In genomic region chr9:114550033-114550432, GRCm38 (mm10) we compare ENCODE assay signal across 32 mouse cellular contexts. TPM values are rescaled to one million over a fixed set of nuclear protein-coding genes. Genes with fewer than 3 reads are reported as not detected.
DNase-seq lines count a peak whose midpoint lies in the region; ATAC-seq and TF ChIP-seq lines count a peak whose summit lies in the region.
"Had no signal": no experiment of that assay in that cellular context is flagged by ENCODE, and none has a peak within 500 bp of the region (broad histone marks: within the 10 kb centered on the region; RNA-seq: fewer than 3 reads in every experiment).

No protein-coding gene starts in this region.

- H3K4me2 ChIP-seq in heart, embryonic 13.5 days = no peak overlapping the region
- H3K4me2 ChIP-seq in lung, embryonic 15.5 days = no peak overlapping the region
- H3K4me2 ChIP-seq in intestine, embryonic 16.5 days (ENCODE audit: low read depth, low read length) = 0 out of 2 replicates have a peak overlapping the region, but pooled peaks have one; percentile 4
- H3K4me2 ChIP-seq: heart, embryonic 11.5 days; hindbrain, embryonic 14.5 days; liver, embryonic 12.5 days; midbrain, embryonic 13.5 days; neural tube, embryonic 12.5 days had no signal

- H3K27me3 ChIP-seq in heart, embryonic 13.5 days (replicated peaks) = 0 out of 2 replicates have a peak, but pooled peaks cover 4% of the 10 kb centered on the region
- no peaks in the 10 kb centered on the region for H3K27me3 ChIP-seq in lung, embryonic 15.5 days
- no peaks in the 10 kb centered on the region for H3K27me3 ChIP-seq in intestine, embryonic 16.5 days (replicated peaks; ENCODE audit: control insufficient read depth, insufficient read depth, low read length)
- H3K27me3 ChIP-seq: neural tube, embryonic 12.5 days had no signal

- DNase-seq in heart, postnatal 14 days = no peak
- DNase-seq in lung, postnatal 10 days = no peak
- DNase-seq in ES-E14 (ENCODE audit: low read depth, low spot score) = no peak
- DNase-seq in kidney, postnatal 10 days = no peak
- no peak for DNase-seq in T-cell, adult 2 months (ENCODE audit: low spot score)
- DNase-seq: adrenal gland, adult 2 months; cerebellum, adult 11-12 months; cerebellum, postnatal 10 days; heart, postnatal 10 days; kidney, adult 9 months; kidney, postnatal 25 days; right cerebral cortex, postnatal 14 days; thymus, postnatal 25 days had no signal

- intact Hi-C loops in heart, postnatal 14 days (cut with DNase I) = no loop called here

- no peak overlapping the region for H3K9ac ChIP-seq in heart, embryonic 13.5 days
- no peak overlapping the region for H3K9ac ChIP-seq in lung, embryonic 15.5 days
- peak overlapping the region; percentile 14; the same call in 1 of the 2 replicates for H3K9ac ChIP-seq in ES-E14 (ENCODE audit: insufficient read depth, low read depth, low read length, poor library complexity, severe bottlenecking)
- H3K9ac ChIP-seq in intestine, embryonic 16.5 days (ENCODE audit: low read depth, low read length) = no peak overlapping the region
- H3K9ac ChIP-seq: hindbrain, embryonic 14.5 days; liver, embryonic 12.5 days; midbrain, embryonic 13.5 days; neural tube, embryonic 12.5 days had no signal

- no peaks in the 10 kb centered on the region for H3K9me3 ChIP-seq in heart, embryonic 13.5 days
- no peaks in the 10 kb centered on the region for H3K9me3 ChIP-seq in lung, embryonic 15.5 days
- no peaks in the 10 kb centered on the region for H3K9me3 ChIP-seq in ES-E14 (ENCODE audit: control insufficient read depth, insufficient read depth, low read depth, low read length)
- no peaks in the 10 kb centered on the region for H3K9me3 ChIP-seq in intestine, embryonic 16.5 days (ENCODE audit: control insufficient read depth, low read length)
- H3K9me3 ChIP-seq: liver, embryonic 12.5 days; midbrain, embryonic 13.5 days; neural tube, embryonic 12.5 days had no signal

- H3K36me3 ChIP-seq in heart, embryonic 13.5 days = no peaks in the 10 kb centered on the region
- no peaks in the 10 kb centered on the region for H3K36me3 ChIP-seq in lung, embryonic 15.5 days
- peaks cover 33% of the 10 kb centered on the region for H3K36me3 ChIP-seq in ES-E14 (ENCODE audit: control insufficient read depth, insufficient read depth, low read length, poor library complexity, severe bottlenecking)
- no peaks in the 10 kb centered on the region for H3K36me3 ChIP-seq in intestine, embryonic 16.5 days (ENCODE audit: control insufficient read depth, insufficient read depth, low read length)
- H3K36me3 ChIP-seq: liver, embryonic 12.5 days; midbrain, embryonic 13.5 days; neural tube, embryonic 12.5 days had no signal

- H3K4me3 ChIP-seq in heart, embryonic 13.5 days = no peak overlapping the region
- H3K4me3 ChIP-seq in lung, embryonic 15.5 days = no peak overlapping the region
- peak overlapping the region; percentile 13 to 33; a peak in 3 of 4 replicates for H3K4me3 ChIP-seq in ES-E14 (ENCODE audit: insufficient read depth in 1 of 2, low read depth in 1 of 2, low read length in 2 of 2, poor library complexity in 1 of 2, severe bottlenecking in 1 of 2)
- no peak overlapping the region for H3K4me3 ChIP-seq in intestine, embryonic 16.5 days (ENCODE audit: low read length)
- H3K4me3 ChIP-seq: layer of hippocampus, adult 2 months; liver, embryonic 12.5 days; midbrain, embryonic 13.5 days; neural tube, embryonic 12.5 days had no signal

- peak overlapping the region; percentile 32; the same call in 1 of the 2 replicates for H3K27ac ChIP-seq in heart, embryonic 13.5 days (replicated peaks)
- H3K27ac ChIP-seq in lung, embryonic 15.5 days = peak overlapping the region; percentile 20
- peak overlapping the region; percentile 44 for H3K27ac ChIP-seq in ES-E14 (ENCODE audit: insufficient read depth, low read depth, low read length, poor library complexity, severe bottlenecking)
- H3K27ac ChIP-seq in intestine, embryonic 16.5 days (ENCODE audit: low read length) = peak overlapping the region; percentile 52
- H3K27ac ChIP-seq: hindbrain, embryonic 14.5 days; layer of hippocampus, adult 2 months; liver, embryonic 12.5 days; midbrain, embryonic 13.5 days; neural tube, embryonic 12.5 days had no signal

- peaks cover 42% of the 10 kb centered on the region for H3K4me1 ChIP-seq in heart, embryonic 13.5 days
- H3K4me1 ChIP-seq in lung, embryonic 15.5 days = peaks cover 81% of the 10 kb centered on the region
- H3K4me1 ChIP-seq in ES-E14 (ENCODE audit: control insufficient read depth in 2 of 2, insufficient read depth in 2 of 2, low read length in 2 of 2, poor library complexity in 1 of 2) = peaks cover 28 to 42% of the 10 kb centered on the region in 2 experiments
- H3K4me1 ChIP-seq in intestine, embryonic 16.5 days (ENCODE audit: control insufficient read depth, insufficient read depth, low read length) = peaks cover 46% of the 10 kb centered on the region

- in situ Hi-C loops in ES-E14 (cut with MboI; ENCODE audit: low sequenced_read_pairs in 2 of 2, unreplicated experiment in 2 of 2) = no loop called here

- 14% methylated on average over 6 of the region's 6 CpGs for WGBS in heart, embryonic 13.5 days
- WGBS in lung, embryonic 15.5 days = 14% methylated on average over 6 of the region's 6 CpGs
- WGBS in intestine, embryonic 16.5 days = 34% methylated on average over 6 of the region's 6 CpGs

- no peak for ATAC-seq in heart, embryonic 13.5 days (ENCODE audit: extremely low read depth, insufficient number of reproducible peaks, low FRiP score, low TSS enrichment)
- ATAC-seq in lung, embryonic 15.5 days (ENCODE audit: borderline replicate concordance, extremely low read depth, low FRiP score, low TSS enrichment) = no peak
- no peak for ATAC-seq in intestine, embryonic 16.5 days
- ATAC-seq: inflammation-experienced regulatory T-cells, adult 6 months; liver, embryonic 12.5 days; lung, postnatal 0 days; midbrain, embryonic 13.5 days had no signal

TF ChIP-seq in ES-E14, 5 proteins besides CTCF, POLR2A, EP300 and RAD21:
- TF ChIP-seq ZC3H11A (IDR thresholded peaks at IDR 0.05; ENCODE audit: borderline replicate concordance, low read depth, low read length) = no peak
- TF ChIP-seq HCFC1 (IDR thresholded peaks at IDR 0.05; ENCODE audit: borderline replicate concordance, insufficient read depth, low read length) = no peak
- no peak for TF ChIP-seq ZNF384 (IDR thresholded peaks at IDR 0.05; ENCODE audit: low read depth, low read length)
- TF ChIP-seq MAFK (IDR thresholded peaks at IDR 0.05; ENCODE audit: insufficient read depth, low read depth, low read length) = no peak
- TF ChIP-seq CHD2 (IDR thresholded peaks at IDR 0.05; ENCODE audit: low read depth, low read length) = no peak

RNA-seq across cellular contexts. Expression of gene Trim71, which starts 14.1 kb away (rescaled TPM):
- polyA plus RNA-seq in heart, embryonic 13.5 days (2015; fragmentation: Nextera tagmentation; extraction: Ambion mirVana) = 0.17 and 0.20 TPM in 2 replicates
- total RNA-seq in heart, postnatal 14 days (2021) = not detected
- 1.2 TPM in 2 replicates for polyA plus RNA-seq in lung, embryonic 15.5 days (2015; fragmentation: Nextera tagmentation; extraction: Ambion mirVana)
- total RNA-seq in ES-E14 (2012; rRNA removed) = 132 and 141 TPM in 2 replicates
- 3.8 and 4.0 TPM in 2 replicates for polyA plus RNA-seq in intestine, embryonic 16.5 days (2015; fragmentation: Nextera tagmentation; extraction: Ambion mirVana)
- total RNA-seq: adrenal gland, adult 2 months; gastrocnemius, adult 8-10 months; granulocyte monocyte progenitor cell, adult 5-6 weeks; heart, postnatal 10 days; megakaryocyte, adult 5-6 weeks had no signal
- polyA plus RNA-seq: adrenal gland, adult 2 months had no signal

RNA-seq across cellular contexts. Expression of gene C130032M10Rik, which starts 34.5 kb away (rescaled TPM):
- polyA plus RNA-seq in heart, embryonic 13.5 days (2015; fragmentation: Nextera tagmentation; extraction: Ambion mirVana) = 0.89 and 1.0 TPM in 2 replicates
- total RNA-seq in heart, postnatal 14 days (2021) = not detected
- 0.23 TPM in 1 of 2 replicates, not detected in the other for polyA plus RNA-seq in lung, embryonic 15.5 days (2015; fragmentation: Nextera tagmentation; extraction: Ambion mirVana)
- 1.8 and 2.7 TPM in 2 replicates for total RNA-seq in ES-E14 (2012; rRNA removed)
- 0.32 TPM in 1 of 2 replicates, not detected in the other for polyA plus RNA-seq in intestine, embryonic 16.5 days (2015; fragmentation: Nextera tagmentation; extraction: Ambion mirVana)
- total RNA-seq: adrenal gland, postnatal 4 days; gastrocnemius, adult 8-10 months; granulocyte monocyte progenitor cell, adult 5-6 weeks; heart, postnatal 10 days; layer of hippocampus, adult 2 months; layer of hippocampus, postnatal 25 days; megakaryocyte, adult 5-6 weeks had no signal
- polyA plus RNA-seq: adrenal gland, adult 2 months; cortical plate, adult 2 months; embryonic facial prominence, embryonic 11.5 days; forebrain, embryonic 11.5 days; hindbrain, embryonic 14.5 days; inflammation-experienced regulatory T-cells, adult 6 months; midbrain, embryonic 13.5 days had no signal

RNA-seq across cellular contexts. Expression of gene Ccr4, which starts 45.3 kb away (rescaled TPM):
- not detected in 2 replicates for polyA plus RNA-seq in heart, embryonic 13.5 days (2015; fragmentation: Nextera tagmentation; extraction: Ambion mirVana)
- total RNA-seq in heart, postnatal 14 days (2021) = under 1 TPM in 1 of 2 experiments, not detected in 1; 0.68 TPM
- polyA plus RNA-seq in lung, embryonic 15.5 days (2015; fragmentation: Nextera tagmentation; extraction: Ambion mirVana) = 0.37 TPM in 1 of 2 replicates, not detected in the other
- total RNA-seq in ES-E14 (2012; rRNA removed) = 1.4 and 1.8 TPM in 2 replicates
- 1.9 and 2.5 TPM in 2 replicates for polyA plus RNA-seq in intestine, embryonic 16.5 days (2015; fragmentation: Nextera tagmentation; extraction: Ambion mirVana)
- total RNA-seq: adrenal gland, adult 2 months; adrenal gland, postnatal 4 days; gastrocnemius, adult 8-10 months; granulocyte monocyte progenitor cell, adult 5-6 weeks; layer of hippocampus, adult 2 months; layer of hippocampus, postnatal 25 days had no signal
- polyA plus RNA-seq: adrenal gland, adult 2 months; cortical plate, adult 2 months; embryonic facial prominence, embryonic 11.5 days; forebrain, embryonic 11.5 days; heart, embryonic 11.5 days; hindbrain, embryonic 14.5 days; liver, embryonic 12.5 days; lung, postnatal 0 days; midbrain, embryonic 13.5 days; neural tube, embryonic 12.5 days had no signal

Comparison
In these comparisons a context has a peak if more than half of its experiments do, and no peak if none do; other contexts are left out.
1. H3K4me3 ChIP-seq: peak in ES-E14 (2 of 2); none in heart, embryonic 13.5 days (single experiment), lung, embryonic 15.5 days (single experiment) and intestine, embryonic 16.5 days (single experiment).
2. Peak in every context shown above with its lines, with median percentiles within 50 percentile points of each other: H3K27ac ChIP-seq.